Mouse (Mus musculus) heart, postnatal 0 days (tissue): ENCODE data around the gene Slc16a2. TPM values are rescaled to one million over a fixed set of nuclear protein-coding genes. Genes with fewer than 3 reads are reported as not detected.

Source experiments
- ATAC-seq: fragments of 200-750 bp; cut with Nextera tagmentation; 2 replicates; pipeline ENCODE4 v1.8.0; 2017; ENCODE audit warnings: low read depth, moderate number of reproducible peaks, moderate library complexity; ENCODE audit not compliant: insufficient read depth
- DNase-seq: peaks from one replicate; pipeline ENCODE4 v3.0.0-alpha.2; 2016; ENCODE audit warnings: low spot score
- H3K27ac ChIP-seq: fragments of 300-500 bp; sonication (generic); 2 replicates; pipeline ENCODE4 v1.5.1; 2014; ENCODE audit warnings: low read depth, mild to moderate bottlenecking
- H3K27me3 ChIP-seq: fragments of 300-500 bp; sonication (generic); 2 replicates; pipeline ENCODE4 v1.6.1; 2014; ENCODE audit warnings: low read length, mixed read lengths; ENCODE audit not compliant: control insufficient read depth, insufficient read depth
- H3K36me3 ChIP-seq: fragments of 300-500 bp; sonication (generic); replicated peaks from 2 replicates; pipeline ENCODE4 v1.6.1; 2014; ENCODE audit warnings: low read length, mixed read lengths; ENCODE audit not compliant: control insufficient read depth, insufficient read depth
- H3K4me1 ChIP-seq: fragments of 300-500 bp; sonication (generic); 2 replicates; pipeline ENCODE4 v1.6.1; 2014; ENCODE audit warnings: antibody characterized with exemption; ENCODE audit not compliant: control insufficient read depth, insufficient read depth
- H3K4me2 ChIP-seq: fragments of 300-500 bp; sonication (generic); 2 replicates; pipeline ENCODE4 v1.6.1; 2014; ENCODE audit warnings: low read depth, mild to moderate bottlenecking, low read length, moderate library complexity
- H3K4me3 ChIP-seq: fragments of 300-500 bp; sonication (generic); 2 replicates; pipeline ENCODE4 v1.5.1; 2014; ENCODE audit warnings: low read depth, low read length
- H3K9ac ChIP-seq: fragments of 300-500 bp; sonication (generic); replicated peaks from 2 replicates; pipeline ENCODE4 v1.6.1; 2014; ENCODE audit warnings: low read depth, low read length, mixed read lengths
- H3K9me3 ChIP-seq: fragments of 300-500 bp; sonication (generic); replicated peaks from 2 replicates; pipeline ENCODE4 v1.6.1; 2016; ENCODE audit warnings: low read length; ENCODE audit not compliant: control insufficient read depth
- CTCF ChIP-seq: IDR thresholded peaks from 2 replicates; pipeline ENCODE4 v1.5.1; 2016; ENCODE audit warnings: antibody characterized with exemption, control low read depth, low read depth
- EP300 ChIP-seq: IDR thresholded peaks from 2 replicates; pipeline ENCODE4 v1.6.1; 2016; ENCODE audit warnings: antibody characterized with exemption, low read depth
- WGBS: fragments of 180-500 bp; shearing (Covaris S2); extraction: QIAGEN DNeasy Blood & Tissue Kit; methylation state at CpG from one replicate; pipeline ENCODE4 v1.1.7; 2014; 5-methylcytosine and 5-hydroxymethylcytosine counted together
- polyA plus RNA-seq: library from polyadenylated mRNA; unstranded; fragments of >200 nt; fragmentation: Nextera tagmentation; extraction: Ambion mirVana; gene quantifications from 2 replicates; pipeline ENCODE4 v1.2.1, GENCODE M21; 2015
- total RNA-seq: library from RNA; depleted of rRNA; stranded (reverse); fragments of >200 nt; gene quantifications from 2 replicates; pipeline ENCODE4 v1.2.3, GENCODE M21; 2014; ENCODE audit warnings: low replicate concordance

The Slc16a2 gene
- total and polyA plus RNA-seq, 2 experiments from 2014 or later: 14.1 to 23.2 TPM

DNA sequence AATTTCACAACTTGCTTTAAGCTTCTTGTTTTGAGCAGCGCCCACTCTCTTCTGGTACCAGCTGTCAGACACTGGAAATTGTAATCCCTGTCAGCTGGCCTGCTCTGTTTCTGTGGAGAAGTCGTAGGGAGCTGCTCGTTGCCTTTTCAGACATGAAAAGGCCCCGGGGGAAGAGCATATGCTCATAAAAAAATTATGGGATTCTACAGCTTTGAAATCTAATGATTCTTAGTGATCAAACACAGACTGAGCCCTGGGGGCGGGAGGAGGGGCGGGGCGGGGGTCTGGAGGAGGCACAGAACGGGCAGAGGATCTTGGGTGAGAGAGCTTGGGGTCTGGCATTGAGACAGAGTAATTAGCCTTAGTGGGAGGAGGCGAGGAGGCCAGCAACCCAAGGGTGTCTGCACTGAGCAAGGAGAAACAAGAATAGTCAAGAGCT lies 125.7 kb downstream of the Slc16a2 start:
- Histone ChIP-seq H3K4me2 (peak overlapping the region; percentile 60), H3K4me1 (no peaks in the 10 kb centered on the region), H3K9me3 (no peaks in the 10 kb centered on the region), H3K27ac (peak overlapping the region; percentile 69), H3K36me3 (no peaks in the 10 kb centered on the region), H3K27me3 (peaks cover 27% of the 10 kb centered on the region; the same call in 1 of the 2 replicates), H3K9ac (no peak overlapping the region), H3K4me3 (peak overlapping the region; percentile 35; the same call in 1 of the 2 replicates)
- no peak for DNase-seq
- WGBS: 7% methylated on average over 9 of the region's 9 CpGs
- ATAC-seq: no peak
- TF ChIP-seq CTCF (no peak), EP300 (no peak)

DNA sequence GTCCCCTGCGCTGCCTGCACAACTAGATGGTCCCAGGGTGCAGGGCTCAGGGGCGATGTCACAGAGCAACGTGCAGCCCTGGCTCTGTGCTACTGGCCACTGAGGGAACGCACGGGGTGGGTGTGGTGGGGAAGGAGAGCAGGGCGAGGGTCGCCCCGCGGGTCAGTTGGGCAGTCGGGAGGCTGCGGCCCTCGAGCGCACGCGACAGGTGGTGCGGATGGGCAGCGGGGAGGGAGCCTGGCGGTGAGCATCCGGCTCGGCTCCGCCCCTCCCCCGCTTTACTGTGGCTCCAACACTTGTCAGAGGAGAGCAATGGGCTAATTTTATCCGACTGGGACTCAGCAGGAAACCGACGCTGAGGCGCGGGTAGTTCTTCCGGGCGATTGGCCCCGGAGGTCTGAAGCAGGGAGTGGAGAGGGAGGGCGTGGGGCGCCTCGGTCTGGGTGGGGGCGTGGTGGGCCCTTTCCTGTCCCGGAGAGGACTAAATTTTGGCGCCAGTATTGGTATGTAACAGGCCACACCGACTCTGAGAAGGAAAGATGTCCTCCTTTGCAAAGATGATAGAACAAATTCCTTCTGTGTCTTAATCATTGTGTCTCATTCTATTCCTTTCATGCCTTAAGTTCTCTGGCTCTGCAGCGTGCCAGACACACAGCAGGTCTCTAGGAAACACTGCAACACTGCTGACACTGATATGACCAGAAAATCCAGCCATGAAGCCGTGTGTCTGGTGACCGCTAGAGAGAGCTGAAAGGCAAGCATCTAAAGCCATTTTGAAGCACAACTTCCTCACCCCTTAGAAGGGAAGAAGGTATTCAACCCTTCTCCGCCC lies 126.4 kb downstream of the Slc16a2 start:
- peak; percentile 89 for ATAC-seq
- Histone ChIP-seq H3K9me3 (no peaks in the 10 kb centered on the region), H3K4me3 (peak overlapping the region; percentile 35), H3K27ac (peak overlapping the region; percentile 71), H3K9ac (no peak overlapping the region), H3K4me1 (no peaks in the 10 kb centered on the region), H3K4me2 (peak overlapping the region; percentile 60), H3K36me3 (no peaks in the 10 kb centered on the region), H3K27me3 (peaks cover 26% of the 10 kb centered on the region; the same call in 1 of the 2 replicates)
- WGBS: 2% methylated on average over 38 of the region's 41 CpGs
- peak; percentile 84 for DNase-seq
- peak; percentile 55 for TF ChIP-seq CTCF
- no peak for TF ChIP-seq EP300

DNA sequence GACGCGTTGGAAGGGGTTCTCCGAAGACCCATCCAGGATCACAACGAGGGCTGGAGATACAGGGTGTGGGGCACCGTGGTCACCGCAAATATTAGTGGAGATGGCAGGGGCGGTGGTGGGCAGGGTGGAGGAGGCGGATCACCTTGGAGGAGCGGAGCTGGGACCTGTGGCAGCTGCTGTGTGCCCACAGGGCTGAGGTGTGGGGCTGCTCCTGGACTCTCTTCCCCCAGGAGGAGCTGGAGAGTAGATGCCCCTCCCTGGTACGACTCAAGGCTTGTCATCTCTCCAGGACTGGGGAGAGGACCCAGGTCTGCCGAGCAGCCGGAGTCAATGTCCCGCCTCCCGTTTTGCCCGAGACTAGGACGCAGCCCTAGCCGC lies 127.0 kb downstream of the Slc16a2 start:
- H3K4me3 ChIP-seq: peak overlapping the region; percentile 35
- H3K27me3 ChIP-seq: peaks cover 28% of the 10 kb centered on the region; the same call in 1 of the 2 replicates
- ATAC-seq (no peak; the same call in 1 of the 2 replicates), DNase-seq (no peak)
- peak overlapping the region; percentile 60 for H3K4me2 ChIP-seq
- TF ChIP-seq EP300 (no peak), CTCF (no peak)
- no peaks in the 10 kb centered on the region for H3K4me1 ChIP-seq
- no peaks in the 10 kb centered on the region for H3K9me3 ChIP-seq
- no peaks in the 10 kb centered on the region for H3K36me3 ChIP-seq
- WGBS: 11% methylated on average over 16 of the region's 17 CpGs
- H3K27ac ChIP-seq: 0 out of 2 replicates have a peak overlapping the region, but pooled peaks have one; percentile 71
- H3K9ac ChIP-seq: no peak overlapping the region

DNA sequence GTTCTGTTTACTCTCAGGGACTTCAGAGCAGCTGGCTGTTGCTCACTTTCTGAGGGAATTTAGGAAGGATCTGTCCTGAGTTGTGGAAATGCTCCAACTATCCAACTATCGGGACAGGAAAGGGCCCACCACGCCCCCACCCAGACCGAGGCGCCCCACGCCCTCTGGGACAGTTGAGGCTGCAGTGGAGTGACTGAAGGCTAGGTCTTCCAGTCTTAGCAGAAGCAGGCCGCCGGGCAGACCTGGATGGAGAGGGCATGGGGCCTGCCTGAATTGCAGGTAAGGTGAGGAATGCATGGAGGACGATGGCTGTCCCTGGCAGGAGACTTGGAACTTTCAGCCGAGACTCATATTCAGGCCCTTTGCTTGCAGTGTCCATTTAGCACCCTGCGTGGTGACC lies 127.4 kb downstream of the Slc16a2 start:
- Histone ChIP-seq H3K27me3 (peaks cover 32% of the 10 kb centered on the region; the same call in 1 of the 2 replicates), H3K4me2 (peak overlapping the region; percentile 60), H3K36me3 (no peaks in the 10 kb centered on the region), H3K27ac (no peak overlapping the region), H3K4me1 (no peaks in the 10 kb centered on the region), H3K9ac (no peak overlapping the region), H3K4me3 (peak overlapping the region; percentile 35; the same call in 1 of the 2 replicates), H3K9me3 (no peaks in the 10 kb centered on the region)
- no peak for TF ChIP-seq CTCF
- no peak for TF ChIP-seq EP300
- WGBS: 32% methylated on average over 10 of the region's 10 CpGs
- ATAC-seq: no peak
- DNase-seq: no peak

DNA sequence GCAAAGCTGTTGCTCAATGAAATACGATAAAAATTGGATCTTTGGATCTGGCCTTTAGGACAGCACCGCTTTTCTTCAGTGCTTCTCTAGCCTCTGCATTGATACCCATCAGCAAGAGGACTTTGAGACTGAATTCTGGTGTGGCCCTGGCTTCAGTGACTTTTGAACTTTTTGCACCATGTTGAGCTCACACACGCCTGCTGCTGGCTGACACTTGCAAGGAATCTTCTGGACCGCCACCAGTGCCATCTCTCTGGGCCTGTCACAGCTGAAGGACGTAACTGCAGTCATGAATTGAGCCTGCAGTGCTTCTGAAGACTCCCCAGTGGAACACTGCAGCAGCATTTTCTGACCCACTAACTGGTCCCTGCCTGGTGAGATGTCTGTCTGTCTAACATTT lies 128.9 kb downstream of the Slc16a2 start:
- H3K9ac ChIP-seq: no peak overlapping the region
- no peak for TF ChIP-seq CTCF
- no peak for TF ChIP-seq EP300
- no peak for ATAC-seq

More for the DNA sequence above, 128.9 kb downstream of the Slc16a2 start:
- 75% methylated on average over 5 of the region's 5 CpGs for WGBS
- H3K4me1 ChIP-seq: no peaks in the 10 kb centered on the region
- H3K27ac ChIP-seq: no peak overlapping the region
- H3K4me2 ChIP-seq: no peak overlapping the region
- no peaks in the 10 kb centered on the region for H3K9me3 ChIP-seq
- H3K27me3 ChIP-seq: peaks cover 38% of the 10 kb centered on the region; the same call in 1 of the 2 replicates
- no peaks in the 10 kb centered on the region for H3K36me3 ChIP-seq
- no peak overlapping the region for H3K4me3 ChIP-seq
- DNase-seq: no peak
